Mouse (Mus musculus) CH12.LX (cell line): ENCODE data around the gene Cnp. TPM values are rescaled to one million over a fixed set of nuclear protein-coding genes. Genes with fewer than 3 reads are reported as not detected.

ENCODE experiments used
- DNase-seq: peaks from one replicate; pipeline ENCODE4 v3.0.0-alpha.2; 2013; ENCODE audit errors: extremely low read depth
- H3K27ac ChIP-seq: 2 replicates; pipeline ENCODE4 v1.5.1; 2012; ENCODE audit warnings: low read depth, mild to moderate bottlenecking, control low read depth, moderate library complexity; ENCODE audit not compliant: insufficient read depth
- H3K27me3 ChIP-seq: replicated peaks from 2 replicates; pipeline ENCODE3; 2012; ENCODE audit warnings: inconsistent platforms
- H3K36me3 ChIP-seq, 2 experiments: replicated peaks in 1 of 2; 2 replicates each; pipeline versions ENCODE3 to v1.6.1; 2012; ENCODE audit warnings: inconsistent platforms in 1 of 2, low read length in 1 of 2, mild to moderate bottlenecking in 1 of 2, mixed read lengths in 1 of 2, moderate library complexity in 1 of 2; ENCODE audit not compliant: control insufficient read depth in 1 of 2, insufficient read depth in 1 of 2
- H3K4me1 ChIP-seq, 2 experiments: 2 replicates each; pipeline ENCODE4 v1.6.1; 2012; ENCODE audit warnings: inconsistent platforms in 1 of 2, moderate library complexity in 1 of 2; ENCODE audit not compliant: insufficient read depth in 2 of 2, control insufficient read depth in 1 of 2
- H3K4me2 ChIP-seq: 2 replicates; pipeline ENCODE4 v1.6.1; 2012; ENCODE audit warnings: low read depth, mild to moderate bottlenecking, control low read depth; ENCODE audit not compliant: poor library complexity, insufficient read depth, severe bottlenecking
- H3K4me3 ChIP-seq, 3 experiments: fragments of 150-350 bp in 1 of 3; sonication (generic) in 1 of 3; replicated peaks in 1 of 3; 2 replicates each; pipeline versions ENCODE3 to v1.5.1; 2011 to 2012; ENCODE audit warnings: low read depth in 2 of 3, low read length in 2 of 3, mild to moderate bottlenecking in 2 of 3, moderate library complexity in 2 of 3, control low read depth in 1 of 3, improper control_type of control experiment in 1 of 3, inconsistent platforms in 1 of 3, mixed read lengths in 1 of 3; ENCODE audit not compliant: poor library complexity in 1 of 3
- H3K79me2 ChIP-seq: replicated peaks from 2 replicates; pipeline ENCODE4 v1.6.1; 2012; ENCODE audit warnings: mild to moderate bottlenecking, moderate library complexity; ENCODE audit not compliant: control insufficient read depth, poor library complexity, insufficient read depth, severe bottlenecking; ENCODE audit errors: extremely low read depth
- H3K9ac ChIP-seq: 2 replicates; pipeline ENCODE4 v1.6.1; 2012; ENCODE audit warnings: low read depth, mild to moderate bottlenecking, control low read depth, moderate library complexity; ENCODE audit not compliant: insufficient read depth
- H3K9me3 ChIP-seq: replicated peaks from 2 replicates; pipeline ENCODE3; 2012; ENCODE audit warnings: low read length, inconsistent platforms, mixed read lengths
- BHLHE40 ChIP-seq: IDR thresholded peaks from 2 replicates; pipeline ENCODE4 v1.6.1; 2011; ENCODE audit warnings: mild to moderate bottlenecking, low read depth, low read length, improper control_type of control experiment
- CHD1 ChIP-seq: IDR thresholded peaks from 2 replicates; pipeline ENCODE4 v1.6.1; 2012; ENCODE audit warnings: low read depth, low read length, improper control_type of control experiment, inconsistent platforms
- CTCF ChIP-seq, 2 experiments: IDR thresholded peaks in 1 of 2; conservative IDR thresholded peaks in 1 of 2; 2 replicates each; pipeline ENCODE4 v1.5.1; 2011 to 2012; ENCODE audit warnings: low read depth in 2 of 2, low read length in 2 of 2, improper control_type of control experiment in 1 of 2, inconsistent platforms in 1 of 2, mild to moderate bottlenecking in 1 of 2, moderate library complexity in 1 of 2
- E2F4 ChIP-seq: IDR thresholded peaks from 2 replicates; pipeline ENCODE4 v1.6.1; 2011; ENCODE audit warnings: low read depth, low read length, improper control_type of control experiment; ENCODE audit not compliant: insufficient replicate concordance
- ELF1 ChIP-seq: IDR thresholded peaks from 2 replicates; pipeline ENCODE4 v1.6.1; 2014; ENCODE audit warnings: low read depth, mild to moderate bottlenecking, inconsistent platforms, low read length, improper control_type of control experiment
- EP300 ChIP-seq: IDR thresholded peaks from 2 replicates; pipeline ENCODE4 v1.6.1; 2011; ENCODE audit warnings: low read length, improper control_type of control experiment
- ETS1 ChIP-seq: conservative IDR thresholded peaks from 2 replicates; pipeline ENCODE4 v1.6.1; 2012; ENCODE audit warnings: low read depth, mild to moderate bottlenecking, inconsistent platforms, low read length, improper control_type of control experiment, moderate library complexity
- HCFC1 ChIP-seq: IDR thresholded peaks from 2 replicates; pipeline ENCODE4 v1.6.1; 2012; ENCODE audit warnings: low read depth, mild to moderate bottlenecking, inconsistent platforms, low read length, improper control_type of control experiment
- IRF4 ChIP-seq: IDR thresholded peaks from 2 replicates; pipeline ENCODE4 v1.6.1; 2014; ENCODE audit warnings: low read depth, mild to moderate bottlenecking, inconsistent platforms, low read length, improper control_type of control experiment
- JUN ChIP-seq: IDR thresholded peaks from 2 replicates; pipeline ENCODE4 v1.6.1; 2011; ENCODE audit warnings: low read depth, mild to moderate bottlenecking, low read length, improper control_type of control experiment, moderate library complexity; ENCODE audit not compliant: insufficient read depth
- JUND ChIP-seq: conservative IDR thresholded peaks from 2 replicates; pipeline ENCODE4 v1.6.1; 2011; ENCODE audit warnings: low read depth, low read length, improper control_type of control experiment
- MAFK ChIP-seq: IDR thresholded peaks from 2 replicates; pipeline ENCODE4 v1.6.1; 2011; ENCODE audit warnings: low read length, improper control_type of control experiment; ENCODE audit not compliant: insufficient replicate concordance
- MAZ ChIP-seq: IDR thresholded peaks from 2 replicates; pipeline ENCODE4 v1.6.1; 2012; ENCODE audit warnings: low read depth, mild to moderate bottlenecking, inconsistent platforms, low read length, improper control_type of control experiment, moderate library complexity
- MXI1 ChIP-seq: IDR thresholded peaks from 2 replicates; pipeline ENCODE4 v1.6.1; 2011; ENCODE audit warnings: mild to moderate bottlenecking, low read depth, low read length, improper control_type of control experiment
- MYC ChIP-seq: IDR thresholded peaks from 2 replicates; pipeline ENCODE4 v1.6.1; 2011; ENCODE audit warnings: low read depth, mild to moderate bottlenecking, improper control_type of control experiment, low read length
- NELFE ChIP-seq: IDR thresholded peaks from 2 replicates; pipeline ENCODE4 v1.6.1; 2011; ENCODE audit warnings: low read depth, low read length, improper control_type of control experiment
- PAX5 ChIP-seq: IDR thresholded peaks from 2 replicates; pipeline ENCODE4 v1.6.1; 2012; ENCODE audit warnings: low read length, inconsistent platforms, mixed read lengths
- POLR2A ChIP-seq: IDR thresholded peaks from 2 replicates; pipeline ENCODE4 v1.6.1; 2011; ENCODE audit warnings: low read depth, mild to moderate bottlenecking, improper control_type of control experiment, low read length
- POLR2AphosphoS2 ChIP-seq: IDR thresholded peaks from 2 replicates; pipeline ENCODE4 v1.6.1; 2011; ENCODE audit warnings: low read depth, low read length, improper control_type of control experiment
- RAD21 ChIP-seq: IDR thresholded peaks from 2 replicates; pipeline ENCODE4 v1.6.1; 2011; ENCODE audit warnings: low read depth, mild to moderate bottlenecking, low read length, improper control_type of control experiment, moderate library complexity
- SIN3A ChIP-seq: IDR thresholded peaks from 2 replicates; pipeline ENCODE4 v1.6.1; 2012; ENCODE audit warnings: low read length, improper control_type of control experiment, inconsistent platforms
- UBTF ChIP-seq: IDR thresholded peaks from 2 replicates; pipeline ENCODE4 v1.6.1; 2012; ENCODE audit warnings: low read depth, mild to moderate bottlenecking, inconsistent platforms, low read length, improper control_type of control experiment, moderate library complexity
- USF1 ChIP-seq: IDR thresholded peaks from 2 replicates; pipeline ENCODE4 v1.6.1; 2014; ENCODE audit warnings: low read depth, mild to moderate bottlenecking, inconsistent platforms, low read length, improper control_type of control experiment
- USF2 ChIP-seq: conservative IDR thresholded peaks from 2 replicates; pipeline ENCODE4 v1.6.1; 2011; ENCODE audit warnings: low read depth, low read length, improper control_type of control experiment
- ZMIZ1 ChIP-seq: IDR thresholded peaks from 2 replicates; pipeline ENCODE4 v1.6.1; 2012; ENCODE audit warnings: low read depth, mild to moderate bottlenecking, inconsistent platforms, low read length, improper control_type of control experiment
- dilution Hi-C: fragments of 300-500 bp; cut with MboI; formaldehyde crosslinking; loops from 2 replicates; pipeline ENCODE4 v1.14.3; 2020; ENCODE audit warnings: low sequenced_read_pairs; ENCODE audit not compliant: extremely low pct_unique_long_range_greater_than_20kb, extremely low pct_ligation_motif_present
- in situ Hi-C: fragments of 300-500 bp; cut with MboI; formaldehyde crosslinking; loops from 3 replicates; pipeline ENCODE4 v1.14.3; 2019; ENCODE audit warnings: low sequenced_read_pairs, low pct_ligation_motif_present, low pct_unique_long_range_greater_than_20kb, mixed read lengths
- polyA plus RNA-seq: library from polyadenylated mRNA; unstranded; fragments of >175 nt; gene quantifications from 2 replicates; pipeline ENCODE4 v1.2.1, GENCODE M21; 2012; ENCODE audit warnings: low read depth; ENCODE audit not compliant: insufficient read length
- total RNA-seq, 2 experiments: library from RNA; depleted of rRNA; stranded (reverse); fragments of 300-350 nt in 1 of 2; fragments of >200 nt in 1 of 2; gene quantifications; 2 replicates each; pipeline ENCODE4 v1.2.3; 2012 to 2014

The Cnp gene
- total and polyA plus RNA-seq, 3 experiments = 77.7 to 87.8 (median 80.2) TPM

DNA sequence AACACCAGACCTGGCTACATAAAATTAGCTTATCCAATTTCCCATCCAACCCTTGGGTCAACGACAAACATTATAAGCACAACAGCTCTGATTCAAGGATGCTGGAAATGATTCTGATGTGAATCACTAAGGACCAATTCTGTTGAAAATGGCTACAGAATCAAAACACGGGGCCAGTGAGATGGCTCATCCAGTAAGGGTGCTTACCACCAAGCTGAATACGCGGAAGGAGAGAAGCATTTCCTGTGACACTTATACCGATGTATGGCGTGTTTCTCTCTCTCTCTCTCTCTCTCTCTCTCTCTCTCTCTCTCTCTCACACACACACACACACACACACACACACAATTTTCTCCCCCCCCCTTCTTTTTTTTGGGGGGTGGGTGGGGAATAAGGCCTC, 32.4 kb downstream of the Cnp start:
- in situ Hi-C loops = no loop called here
- Histone ChIP-seq H3K4me1 (peaks cover 14 to 82% of the 10 kb centered on the region in 2 experiments), H3K27me3 (no peaks in the 10 kb centered on the region), H3K36me3 (peaks cover 11 to 73% of the 10 kb centered on the region in 2 experiments), H3K9ac (no peak overlapping the region), H3K9me3 (no peaks in the 10 kb centered on the region), H3K4me2 (no peak overlapping the region), H3K79me2 (peaks cover 100% of the 10 kb centered on the region), H3K4me3 (no peak overlapping the region), H3K27ac (no peak overlapping the region)
- dilution Hi-C loops = no loop called here
- no peak for TF ChIP-seq USF1
- DNase-seq = no peak

DNA sequence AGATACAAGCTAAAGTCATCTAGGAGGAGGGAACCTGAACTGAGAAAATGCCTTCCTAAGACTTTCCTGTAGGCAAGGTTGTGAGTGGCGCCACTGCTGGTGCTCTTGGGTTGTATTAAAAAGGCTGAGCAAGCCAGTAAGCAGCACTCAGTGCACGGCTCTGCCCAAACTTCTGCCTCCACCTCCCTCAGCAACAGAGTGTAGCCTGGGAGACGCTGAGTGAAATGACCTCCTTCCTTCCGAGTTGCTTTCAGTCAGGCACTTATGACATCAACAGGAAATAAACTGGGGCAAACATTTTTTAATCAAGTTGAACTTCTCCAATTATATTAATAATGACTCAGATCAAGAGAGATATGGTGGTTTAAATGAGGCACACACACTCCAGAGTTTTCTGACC, 34.1 kb downstream of the Cnp start:
- Histone ChIP-seq H3K27me3 (no peaks in the 10 kb centered on the region), H3K27ac (peak overlapping the region; percentile 88), H3K79me2 (peaks cover 100% of the 10 kb centered on the region), H3K9me3 (no peaks in the 10 kb centered on the region), H3K4me3 (no peak overlapping the region), H3K4me1 (peaks cover 22 to 89% of the 10 kb centered on the region in 2 experiments), H3K4me2 (peak overlapping the region; percentile 91), H3K36me3 (peaks cover 5 to 72% of the 10 kb centered on the region in 2 experiments), H3K9ac (peak overlapping the region; percentile 65)
- TF ChIP-seq MAZ (no peak), EP300 (0 out of 2 replicates have a peak, but pooled peaks have one; percentile 1), ELF1 (peak; percentile 21; the same call in 1 of the 2 replicates), JUND (peak; percentile 38; the same call in 1 of the 2 replicates)
- in situ Hi-C loops = no loop called here
- dilution Hi-C loops = no loop called here
- no peak for DNase-seq

GRCm38 (mm10) chr11:100609355-100609996, 34.8 kb downstream of the Cnp start:
- dilution Hi-C loops = no loop called here
- no peak for TF ChIP-seq ZMIZ1
- TF ChIP-seq E2F4 = no peak
- TF ChIP-seq IRF4 = peak; percentile 48; the same call in 1 of the 2 replicates
- no peak for TF ChIP-seq RAD21
- TF ChIP-seq CTCF (conservative IDR thresholded peaks at IDR 0.05 in 1 of 2, IDR thresholded peaks at IDR 0.05 in 1 of 2; ENCODE audit: low read depth in 2 of 2, low read length in 2 of 2) = no peak
- TF ChIP-seq ETS1 = peak; percentile 68
- no peak for TF ChIP-seq POLR2AphosphoS2
- TF ChIP-seq EP300 = 0 out of 2 replicates have a peak, but pooled peaks have one; percentile 28
- TF ChIP-seq NELFE = no peak
- no peak for TF ChIP-seq PAX5
- TF ChIP-seq MAZ = no peak
- 0 out of 2 replicates have a peak, but pooled peaks have one; percentile 70 for TF ChIP-seq MYC
- TF ChIP-seq UBTF = no peak
- TF ChIP-seq MAFK = no peak
- TF ChIP-seq USF2 = no peak
- no peak; the same call in 1 of the 2 replicates for TF ChIP-seq MXI1
- TF ChIP-seq SIN3A = peak; percentile 33; the same call in 1 of the 2 replicates
- TF ChIP-seq JUN = no peak; the same call in 1 of the 2 replicates
- no peak for TF ChIP-seq CHD1
- TF ChIP-seq HCFC1 = no peak
- TF ChIP-seq BHLHE40 = peak; percentile 39; the same call in 1 of the 2 replicates
- no peak; the same call in 1 of the 2 replicates for TF ChIP-seq POLR2A

More at GRCm38 (mm10) chr11:100609355-100609996, 34.8 kb downstream of the Cnp start:
- Histone ChIP-seq H3K9me3 (no peaks in the 10 kb centered on the region), H3K79me2 (peaks cover 100% of the 10 kb centered on the region), H3K4me2 (peak overlapping the region; percentile 91), H3K4me3 (no peak overlapping the region), H3K9ac (peak overlapping the region; percentile 65), H3K27me3 (no peaks in the 10 kb centered on the region), H3K4me1 (peaks cover 22 to 88% of the 10 kb centered on the region in 2 experiments), H3K27ac (peak overlapping the region; percentile 88), H3K36me3 (peaks cover 5 to 69% of the 10 kb centered on the region in 2 experiments)
- in situ Hi-C loops = no loop called here
- DNase-seq = no peak
